9 mouse cellular contexts compared by ENCODE assay signal in genomic region chr11:57724791-57725463, GRCm38 (mm10).
DNase-seq lines count a peak whose midpoint lies in the region; ATAC-seq and TF ChIP-seq lines count a peak whose summit lies in the region.
"Had no signal": no experiment of that assay in that cellular context is flagged by ENCODE, and none has a peak within 500 bp of the region (broad histone marks: within the 10 kb centered on the region; RNA-seq: fewer than 3 reads in every experiment).

No protein-coding gene starts in this region.

- no peak for TF ChIP-seq POLR2A in kidney, adult 2 months (IDR thresholded peaks at IDR 0.05; ENCODE audit: low read depth, low read length)

- no peaks in the 10 kb centered on the region for H3K36me3 ChIP-seq in kidney, adult 2 months (ENCODE audit: control insufficient read depth, insufficient read depth, low read length)
- no peaks in the 10 kb centered on the region for H3K36me3 ChIP-seq in kidney, embryonic 16.5 days (ENCODE audit: insufficient read depth, low read length)
- H3K36me3 ChIP-seq in ES-E14 (ENCODE audit: control insufficient read depth, insufficient read depth, low read length, poor library complexity, severe bottlenecking), result peaks cover 2% of the 10 kb centered on the region; the same call in 1 of the 2 replicates

- ATAC-seq in kidney, embryonic 16.5 days (ENCODE audit: low FRiP score, low TSS enrichment), result no peak
- no peak for ATAC-seq in erythroblast, adult 5-6 weeks (replicated peaks; ENCODE audit: low FRiP score, poor library complexity, severe bottlenecking)

- H3K27me3 ChIP-seq in kidney, adult 2 months (replicated peaks; ENCODE audit: control insufficient read depth, insufficient read depth, low read length), result no peaks in the 10 kb centered on the region
- no peaks in the 10 kb centered on the region for H3K27me3 ChIP-seq in kidney, embryonic 16.5 days (ENCODE audit: insufficient read depth, low read length)
- H3K27me3 ChIP-seq: embryonic facial prominence, embryonic 15.5 days had no signal

- DNase-seq in kidney, adult 2 months, result no peak
- DNase-seq in A20 (ENCODE audit: low read depth, low spot score) (peak; percentile 22), ES-E14 (ENCODE audit: low read depth, low spot score) (peak; percentile 25)
- DNase-seq in kidney, postnatal 10 days, result peak; percentile 70
- DNase-seq in frontal cortex, postnatal 14 days (ENCODE audit: low spot score in 2 of 2), result no peak
- DNase-seq: midbrain, embryonic 14.5 days had no signal

- 88% methylated on average over 5 of the region's 5 CpGs for WGBS in kidney, adult 2 months
- WGBS in kidney, embryonic 16.5 days, result 87% methylated on average over 5 of the region's 5 CpGs

- no peak overlapping the region for H3K4me3 ChIP-seq in kidney, adult 2 months (ENCODE audit: insufficient read depth, low read depth, low read length)
- no peak overlapping the region for H3K4me3 ChIP-seq in kidney, embryonic 16.5 days (ENCODE audit: low read length)
- H3K4me3 ChIP-seq in ES-E14 (ENCODE audit: insufficient read depth in 1 of 2, low read depth in 1 of 2, low read length in 2 of 2, poor library complexity in 1 of 2, severe bottlenecking in 1 of 2), result no peak overlapping the region
- H3K4me3 ChIP-seq: embryonic facial prominence, embryonic 15.5 days had no signal

- TF ChIP-seq CTCF in kidney, adult 2 months (conservative IDR thresholded peaks at IDR 0.05; ENCODE audit: insufficient read depth, insufficient read length, low read depth, low read length), result peak; percentile 45

- H3K9ac ChIP-seq in kidney, embryonic 16.5 days (replicated peaks; ENCODE audit: low read length), result no peak overlapping the region
- no peak overlapping the region for H3K9ac ChIP-seq in ES-E14 (ENCODE audit: insufficient read depth, low read depth, low read length, poor library complexity, severe bottlenecking)
- H3K9ac ChIP-seq: embryonic facial prominence, embryonic 15.5 days had no signal

- H3K27ac ChIP-seq in kidney, adult 2 months (ENCODE audit: insufficient read depth, low read depth, low read length), result no peak overlapping the region
- no peak overlapping the region for H3K27ac ChIP-seq in kidney, embryonic 16.5 days (ENCODE audit: low read length)
- no peak overlapping the region for H3K27ac ChIP-seq in ES-E14 (ENCODE audit: insufficient read depth, low read depth, low read length, poor library complexity, severe bottlenecking)
- H3K27ac ChIP-seq: embryonic facial prominence, embryonic 15.5 days had no signal

- in situ Hi-C loops in ES-E14 (cut with MboI; ENCODE audit: low sequenced_read_pairs in 2 of 2, unreplicated experiment in 2 of 2), result no loop called here

- no peak overlapping the region for H3K4me2 ChIP-seq in kidney, embryonic 16.5 days (replicated peaks; ENCODE audit: low read depth, low read length)
- H3K4me2 ChIP-seq: embryonic facial prominence, embryonic 15.5 days had no signal

- H3K9me3 ChIP-seq in kidney, embryonic 16.5 days (ENCODE audit: low read length), result no peaks in the 10 kb centered on the region
- no peaks in the 10 kb centered on the region for H3K9me3 ChIP-seq in ES-E14 (ENCODE audit: control insufficient read depth, insufficient read depth, low read depth, low read length)
- H3K9me3 ChIP-seq: embryonic facial prominence, embryonic 15.5 days had no signal

- H3K4me1 ChIP-seq in kidney, adult 2 months (ENCODE audit: control insufficient read depth, insufficient read depth, low read length), result no peaks in the 10 kb centered on the region
- H3K4me1 ChIP-seq in kidney, embryonic 16.5 days (ENCODE audit: insufficient read depth, low read length), result peaks cover 10% of the 10 kb centered on the region; the same call in 1 of the 2 replicates
- peaks cover 0 to 18% of the 10 kb centered on the region in 2 experiments; a peak in 2 of 4 replicates for H3K4me1 ChIP-seq in ES-E14 (ENCODE audit: control insufficient read depth in 2 of 2, insufficient read depth in 2 of 2, low read length in 2 of 2, poor library complexity in 1 of 2)

TF ChIP-seq in ES-E14, 5 proteins besides CTCF, POLR2A, EP300 and RAD21:
- TF ChIP-seq ZC3H11A (IDR thresholded peaks at IDR 0.05; ENCODE audit: borderline replicate concordance, low read depth, low read length) (no peak), MAFK (IDR thresholded peaks at IDR 0.05; ENCODE audit: insufficient read depth, low read depth, low read length) (no peak), HCFC1 (IDR thresholded peaks at IDR 0.05; ENCODE audit: borderline replicate concordance, insufficient read depth, low read length) (no peak), CHD2 (IDR thresholded peaks at IDR 0.05; ENCODE audit: low read depth, low read length) (no peak), ZNF384 (IDR thresholded peaks at IDR 0.05; ENCODE audit: low read depth, low read length) (no peak)

Comparison
In these comparisons a context has a peak if more than half of its experiments do, and no peak if none do; other contexts are left out.
1. DNase-seq: peak in A20 (single experiment), ES-E14 (single experiment) and kidney, postnatal 10 days (single experiment); none in kidney, adult 2 months (single experiment) and frontal cortex, postnatal 14 days (0 of 2).